In genomic region chr11:62119871-62120270, GRCm38 (mm10) we compare ENCODE assay signal across 14 mouse cellular contexts.
DNase-seq lines count a peak whose midpoint lies in the region; ATAC-seq and TF ChIP-seq lines count a peak whose summit lies in the region.
"Had no signal": no experiment of that assay in that cellular context is flagged by ENCODE, and none has a peak within 500 bp of the region (broad histone marks: within the 10 kb centered on the region; RNA-seq: fewer than 3 reads in every experiment).

No protein-coding gene starts in this region.

- WGBS in heart, embryonic 15.5 days: 34% methylated on average over 3 of the region's 3 CpGs
- WGBS in limb, embryonic 14.5 days: 38% methylated on average over 3 of the region's 3 CpGs

- no peak overlapping the region for H3K9ac ChIP-seq in heart, embryonic 15.5 days
- no peak overlapping the region for H3K9ac ChIP-seq in limb, embryonic 14.5 days (ENCODE audit: low read depth, low read length, severe bottlenecking)
- H3K9ac ChIP-seq: embryonic facial prominence, embryonic 12.5 days had no signal

- peaks cover 3% of the 10 kb centered on the region; the same call in 1 of the 2 replicates for H3K4me1 ChIP-seq in heart, embryonic 15.5 days (replicated peaks)
- H3K4me1 ChIP-seq in limb, embryonic 14.5 days (ENCODE audit: control insufficient read depth, insufficient read depth, low read length): no peaks in the 10 kb centered on the region
- H3K4me1 ChIP-seq: embryonic facial prominence, embryonic 12.5 days had no signal

- no peaks in the 10 kb centered on the region for H3K9me3 ChIP-seq in heart, embryonic 15.5 days (replicated peaks)
- H3K9me3 ChIP-seq in limb, embryonic 14.5 days (ENCODE audit: control insufficient read depth, low read length): no peaks in the 10 kb centered on the region
- H3K9me3 ChIP-seq: embryonic facial prominence, embryonic 12.5 days had no signal

- H3K4me2 ChIP-seq in heart, embryonic 15.5 days: no peak overlapping the region
- no peak overlapping the region for H3K4me2 ChIP-seq in limb, embryonic 14.5 days (replicated peaks; ENCODE audit: low read depth, low read length, severe bottlenecking)
- H3K4me2 ChIP-seq: embryonic facial prominence, embryonic 12.5 days; liver, embryonic 11.5 days had no signal

- H3K27ac ChIP-seq in heart, embryonic 15.5 days: peak overlapping the region; percentile 10; the same call in 1 of the 2 replicates
- no peak overlapping the region for H3K27ac ChIP-seq in limb, embryonic 14.5 days (replicated peaks; ENCODE audit: low read depth, low read length)
- H3K27ac ChIP-seq: embryonic facial prominence, embryonic 12.5 days had no signal

- ATAC-seq in heart, embryonic 15.5 days (replicated peaks; ENCODE audit: insufficient number of reproducible peaks, insufficient read depth, low FRiP score, low read depth): no peak
- no peak for ATAC-seq in limb, embryonic 14.5 days (ENCODE audit: low FRiP score, low read depth)
- ATAC-seq: forebrain, embryonic 16.5 days; intestine, postnatal 0 days had no signal

- H3K4me3 ChIP-seq in heart, embryonic 15.5 days: no peak overlapping the region
- no peak overlapping the region for H3K4me3 ChIP-seq in limb, embryonic 14.5 days (replicated peaks; ENCODE audit: low read length)
- H3K4me3 ChIP-seq: embryonic facial prominence, embryonic 12.5 days had no signal

- no peaks in the 10 kb centered on the region for H3K36me3 ChIP-seq in heart, embryonic 15.5 days
- H3K36me3 ChIP-seq in limb, embryonic 14.5 days (ENCODE audit: control insufficient read depth, insufficient read depth, low read length): no peaks in the 10 kb centered on the region

- TF ChIP-seq POLR2A in limb, embryonic 14.5 days (IDR thresholded peaks at IDR 0.05; ENCODE audit: borderline replicate concordance, extremely low read depth, insufficient read depth, insufficient read length): no peak

- intact Hi-C loops in left cerebral cortex, postnatal 36 days (cut with DNase I): no loop called here

- no peak for DNase-seq in heart, adult 11 months
- DNase-seq in 3T3-L1 (ENCODE audit: low read depth, low spot score) (peak; percentile 82), NIH3T3 (ENCODE audit: low read depth) (peak; percentile 84)
- peak; percentile 62 for DNase-seq in limb, embryonic 14.5 days (ENCODE audit: low spot score)
- DNase-seq in layer of hippocampus, adult 11-12 months (ENCODE audit: low spot score): no peak
- DNase-seq in natural killer cell, adult 2 months (ENCODE audit: low spot score in 2 of 2): no peak
- DNase-seq in left cerebral cortex, postnatal 36 days (ENCODE audit: low spot score in 2 of 2): no peak
- DNase-seq: cerebellum, adult 8-10 months; right cerebral cortex, adult 18-20 months had no signal

- H3K27me3 ChIP-seq in heart, embryonic 15.5 days: no peaks in the 10 kb centered on the region
- H3K27me3 ChIP-seq in limb, embryonic 14.5 days (ENCODE audit: control insufficient read depth, insufficient read depth, low read length): no peaks in the 10 kb centered on the region
- H3K27me3 ChIP-seq: embryonic facial prominence, embryonic 12.5 days had no signal

Comparison
In these comparisons a context has a peak if more than half of its experiments do, and no peak if none do; other contexts are left out.
1. DNase-seq: peak in 3T3-L1 (single experiment), NIH3T3 (single experiment) and limb, embryonic 14.5 days (single experiment); none in heart, adult 11 months (single experiment), layer of hippocampus, adult 11-12 months (single experiment), natural killer cell, adult 2 months (0 of 2) and left cerebral cortex, postnatal 36 days (0 of 2).